Mouse (Mus musculus): ENCODE data around the gene Gm5089. TPM values are rescaled to one million over a fixed set of nuclear protein-coding genes. Genes with fewer than 3 reads are reported as not detected.

Gm5089 gene
- total and polyA plus RNA-seq, 3 experiments, result not detected

DNA sequence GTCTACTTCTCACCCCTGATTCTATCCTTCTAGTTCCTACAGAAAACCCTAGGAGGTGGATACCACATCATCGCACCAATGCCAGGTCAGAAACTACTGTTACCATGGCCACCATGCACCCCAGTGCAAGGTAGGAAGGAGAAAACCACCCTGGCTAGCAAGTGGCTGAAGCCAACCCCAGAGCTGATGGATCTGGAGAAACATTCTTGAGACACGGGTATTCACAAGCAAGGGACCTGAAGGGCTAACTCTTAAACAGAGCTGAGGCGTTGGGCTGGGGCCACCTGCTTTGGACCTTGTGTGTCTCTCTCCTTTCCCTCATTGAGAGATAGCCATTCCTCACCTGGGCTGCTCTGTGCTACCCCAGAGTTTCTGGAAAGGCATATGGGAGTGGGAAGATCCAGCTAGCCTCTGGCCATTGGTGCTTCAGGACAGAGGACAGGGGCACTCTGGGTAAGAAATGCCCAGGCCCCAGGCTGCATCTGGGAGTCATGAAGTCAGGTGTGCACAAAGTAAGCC lies 47.4 kb downstream of the Gm5089 start:
- Histone ChIP-seq H3K9ac (ENCODE audit: low read depth, low read length) (no peak overlapping the region), H3K79me2 (replicated peaks; ENCODE audit: control insufficient read depth, insufficient read depth, low read length) (no peaks in the 10 kb centered on the region), H3K27ac (no peak overlapping the region), H3K4me1 (ENCODE audit: control insufficient read depth, insufficient read depth, low read length) (no peaks in the 10 kb centered on the region), H3K36me3 (ENCODE audit: control insufficient read depth, insufficient read depth, low read length) (no peaks in the 10 kb centered on the region), H3K4me3 (no peak overlapping the region), H3K27me3 (ENCODE audit: control insufficient read depth, insufficient read depth, low read length) (peaks cover 5% of the 10 kb centered on the region)
- TF ChIP-seq CTCF (IDR thresholded peaks at IDR 0.05) (no peak), EP300 (IDR thresholded peaks at IDR 0.05; ENCODE audit: insufficient read depth, low read depth, low read length) (no peak), POLR2A (IDR thresholded peaks at IDR 0.05; ENCODE audit: insufficient read depth, low read depth, low read length) (no peak)
- DNase-seq, result no peak
- 84% methylated on average over 3 of the region's 3 CpGs for WGBS
- intact Hi-C loops (cut with DNase I), result no loop called here

DNA sequence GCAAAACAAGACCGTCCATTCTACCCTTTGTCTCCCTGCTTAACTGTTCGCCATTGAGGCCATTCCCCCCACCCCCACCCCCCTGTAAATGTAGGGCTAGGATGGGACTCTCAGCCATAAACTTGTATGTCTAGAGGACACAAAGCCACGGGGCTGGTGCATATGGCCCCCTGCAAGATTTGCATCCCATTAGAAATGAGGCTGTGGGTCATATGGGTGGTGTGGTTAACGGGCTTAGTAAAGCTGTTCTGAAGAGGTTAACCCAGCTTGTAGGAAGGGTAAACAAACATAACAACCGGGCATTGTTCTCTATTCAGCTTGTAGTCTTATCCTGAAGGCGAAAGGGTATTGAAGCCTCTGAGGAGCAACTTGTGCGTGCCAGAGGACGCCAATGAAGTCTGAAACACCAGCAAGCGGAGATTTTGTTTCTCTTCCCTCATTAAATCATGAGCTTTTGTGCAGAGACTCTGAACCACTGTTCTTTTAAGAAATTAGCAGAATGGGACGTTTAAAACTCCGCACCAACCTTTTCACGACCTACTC lies 48.1 kb downstream of the Gm5089 start:
- H3K9ac ChIP-seq (ENCODE audit: low read depth, low read length), result no peak overlapping the region
- no peak for TF ChIP-seq POLR2A (IDR thresholded peaks at IDR 0.05; ENCODE audit: insufficient read depth, low read depth, low read length)
- peaks cover 5% of the 10 kb centered on the region for H3K27me3 ChIP-seq (ENCODE audit: control insufficient read depth, insufficient read depth, low read length)
- H3K79me2 ChIP-seq (replicated peaks; ENCODE audit: control insufficient read depth, insufficient read depth, low read length), result no peaks in the 10 kb centered on the region
- H3K27ac ChIP-seq, result no peak overlapping the region
- 73% methylated on average over 12 of the region's 12 CpGs for WGBS
- no peak for DNase-seq
- no peak overlapping the region for H3K4me3 ChIP-seq
- no peaks in the 10 kb centered on the region for H3K4me1 ChIP-seq (ENCODE audit: control insufficient read depth, insufficient read depth, low read length)
- intact Hi-C loops (cut with DNase I), result no loop called here
- H3K36me3 ChIP-seq (ENCODE audit: control insufficient read depth, insufficient read depth, low read length), result no peaks in the 10 kb centered on the region

DNA sequence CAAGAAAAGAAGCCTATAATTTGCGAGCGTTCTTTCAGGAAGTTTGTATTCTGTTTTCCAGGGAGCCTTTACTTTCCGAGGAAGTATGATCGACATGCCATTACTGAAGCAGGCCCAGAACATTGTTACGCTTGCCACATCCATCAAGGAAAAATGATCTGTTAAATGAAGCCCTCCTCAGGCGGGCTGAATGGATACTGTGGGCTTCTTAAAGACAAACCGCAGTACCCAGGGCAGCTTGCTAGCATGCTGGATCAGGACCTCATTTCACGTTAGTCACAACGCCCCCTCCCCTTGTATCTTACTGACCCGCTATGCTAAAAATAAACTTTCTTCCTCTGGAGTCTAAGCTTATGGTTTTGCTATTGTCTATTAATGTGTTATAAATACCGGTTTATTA lies 49.0 kb downstream of the Gm5089 start:
- TF ChIP-seq EP300 (IDR thresholded peaks at IDR 0.05; ENCODE audit: insufficient read depth, low read depth, low read length) (no peak), CTCF (IDR thresholded peaks at IDR 0.05) (no peak), POLR2A (IDR thresholded peaks at IDR 0.05; ENCODE audit: insufficient read depth, low read depth, low read length) (no peak)
- intact Hi-C loops (cut with DNase I), result no loop called here
- Histone ChIP-seq H3K9ac (ENCODE audit: low read depth, low read length) (no peak overlapping the region), H3K27ac (no peak overlapping the region), H3K4me3 (no peak overlapping the region), H3K36me3 (ENCODE audit: control insufficient read depth, insufficient read depth, low read length) (no peaks in the 10 kb centered on the region), H3K79me2 (replicated peaks; ENCODE audit: control insufficient read depth, insufficient read depth, low read length) (no peaks in the 10 kb centered on the region), H3K27me3 (ENCODE audit: control insufficient read depth, insufficient read depth, low read length) (peaks cover 4% of the 10 kb centered on the region), H3K4me1 (ENCODE audit: control insufficient read depth, insufficient read depth, low read length) (no peaks in the 10 kb centered on the region)
- WGBS, result 75% methylated on average over 11 of the region's 11 CpGs
- no peak for DNase-seq

DNA sequence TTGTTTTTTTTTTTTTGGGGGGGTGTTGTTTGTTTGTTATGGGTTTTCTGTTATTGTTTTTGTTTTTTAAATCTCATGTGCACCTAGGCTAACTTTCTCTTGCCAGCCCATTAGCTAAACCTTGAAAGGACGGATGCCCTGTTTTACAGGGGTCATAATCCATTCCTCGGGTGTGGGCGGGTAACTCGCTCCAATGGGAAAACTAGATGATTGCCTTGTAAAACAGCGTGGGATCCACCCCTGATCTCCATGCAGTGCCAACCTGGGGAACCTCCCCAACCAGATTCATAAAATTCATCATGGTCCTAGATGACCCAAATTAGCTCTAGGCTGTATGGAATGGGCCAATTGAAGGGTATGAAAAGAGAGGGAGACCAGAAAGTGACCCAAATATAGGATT lies 51.0 kb downstream of the Gm5089 start:
- no peak overlapping the region for H3K4me3 ChIP-seq
- no peaks in the 10 kb centered on the region for H3K79me2 ChIP-seq (replicated peaks; ENCODE audit: control insufficient read depth, insufficient read depth, low read length)
- no peak for DNase-seq
- no peak overlapping the region for H3K9ac ChIP-seq (ENCODE audit: low read depth, low read length)
- 90% methylated on average over 5 of the region's 5 CpGs for WGBS
- no peak overlapping the region for H3K27ac ChIP-seq
- H3K36me3 ChIP-seq (ENCODE audit: control insufficient read depth, insufficient read depth, low read length), result no peaks in the 10 kb centered on the region
- H3K27me3 ChIP-seq (ENCODE audit: control insufficient read depth, insufficient read depth, low read length), result no peaks in the 10 kb centered on the region
- intact Hi-C loops (cut with DNase I), result no loop called here
- no peaks in the 10 kb centered on the region for H3K4me1 ChIP-seq (ENCODE audit: control insufficient read depth, insufficient read depth, low read length)
- no peak for TF ChIP-seq CTCF (IDR thresholded peaks at IDR 0.05)
- TF ChIP-seq EP300 (IDR thresholded peaks at IDR 0.05; ENCODE audit: insufficient read depth, low read depth, low read length), result no peak
- no peak for TF ChIP-seq POLR2A (IDR thresholded peaks at IDR 0.05; ENCODE audit: insufficient read depth, low read depth, low read length)

DNA sequence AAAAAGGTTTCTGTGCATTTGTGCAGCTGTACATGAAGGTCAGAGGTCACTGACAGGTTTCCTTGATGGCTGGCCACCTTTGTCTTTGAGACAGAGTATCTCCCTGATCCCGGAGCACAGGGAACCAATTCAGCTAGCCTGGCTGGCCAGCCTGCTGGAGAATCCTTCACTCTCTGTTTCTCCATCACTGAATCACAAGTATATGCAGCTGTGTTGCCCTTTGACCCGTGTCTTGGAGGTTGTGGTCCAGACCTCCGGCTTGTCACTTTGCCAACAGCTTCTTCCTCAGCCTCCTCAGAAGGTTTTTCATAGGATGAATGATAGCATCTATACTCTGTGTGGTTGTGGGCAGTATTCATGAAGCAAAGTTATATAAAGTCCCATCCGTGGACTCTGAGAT lies 52.2 kb downstream of the Gm5089 start:
- no peak overlapping the region for H3K27ac ChIP-seq
- no peaks in the 10 kb centered on the region for H3K4me1 ChIP-seq (ENCODE audit: control insufficient read depth, insufficient read depth, low read length)
- 69% methylated on average over 4 of the region's 4 CpGs for WGBS
- H3K79me2 ChIP-seq (replicated peaks; ENCODE audit: control insufficient read depth, insufficient read depth, low read length), result no peaks in the 10 kb centered on the region
- TF ChIP-seq POLR2A (IDR thresholded peaks at IDR 0.05; ENCODE audit: insufficient read depth, low read depth, low read length) (no peak), CTCF (IDR thresholded peaks at IDR 0.05) (no peak), EP300 (IDR thresholded peaks at IDR 0.05; ENCODE audit: insufficient read depth, low read depth, low read length) (no peak)
- no peak overlapping the region for H3K4me3 ChIP-seq
- H3K9ac ChIP-seq (ENCODE audit: low read depth, low read length), result no peak overlapping the region
- intact Hi-C loops (cut with DNase I), result no loop called here
- no peaks in the 10 kb centered on the region for H3K36me3 ChIP-seq (ENCODE audit: control insufficient read depth, insufficient read depth, low read length)
- no peak for DNase-seq
- no peaks in the 10 kb centered on the region for H3K27me3 ChIP-seq (ENCODE audit: control insufficient read depth, insufficient read depth, low read length)

DNA sequence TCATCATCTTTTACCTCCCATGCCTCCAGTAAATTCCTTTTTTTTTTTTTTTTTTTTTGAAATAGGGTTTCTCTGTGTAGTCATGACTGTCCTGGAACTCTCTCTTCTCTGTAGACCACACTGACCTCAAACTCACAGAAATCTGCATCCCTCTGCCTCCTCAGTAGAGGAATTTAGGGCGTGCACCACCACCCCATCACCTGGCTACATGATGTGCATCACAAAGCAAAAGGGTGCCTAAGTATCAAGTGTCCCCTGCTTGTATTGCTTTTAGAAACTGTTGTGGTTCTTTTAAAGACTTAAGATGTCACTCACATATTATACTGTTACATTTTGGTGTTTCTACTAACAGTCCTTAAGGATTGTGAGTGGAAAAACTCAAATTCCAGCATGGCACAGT lies 57.8 kb downstream of the Gm5089 start:
- no peak overlapping the region for H3K4me3 ChIP-seq
- no peaks in the 10 kb centered on the region for H3K27me3 ChIP-seq (ENCODE audit: control insufficient read depth, insufficient read depth, low read length)
- H3K79me2 ChIP-seq (replicated peaks; ENCODE audit: control insufficient read depth, insufficient read depth, low read length), result no peaks in the 10 kb centered on the region
- no peaks in the 10 kb centered on the region for H3K36me3 ChIP-seq (ENCODE audit: control insufficient read depth, insufficient read depth, low read length)
- intact Hi-C loops (cut with DNase I), result no loop called here
- H3K27ac ChIP-seq, result no peak overlapping the region
- DNase-seq, result no peak
- H3K9ac ChIP-seq (ENCODE audit: low read depth, low read length), result no peak overlapping the region
- H3K4me1 ChIP-seq (ENCODE audit: control insufficient read depth, insufficient read depth, low read length), result no peaks in the 10 kb centered on the region
- WGBS, result 84% methylated on average over 1 of the region's 1 CpGs
- TF ChIP-seq POLR2A (IDR thresholded peaks at IDR 0.05; ENCODE audit: insufficient read depth, low read depth, low read length), result no peak

All from heart, adult 2 months (tissue).